Mouse (Mus musculus) left cerebral cortex, postnatal 10 days (tissue): ENCODE results near the gene Vsig10l. TPM values are rescaled to one million over a fixed set of nuclear protein-coding genes. Genes with fewer than 3 reads are reported as not detected.
A peak's percentile ranks its signal among the peaks of the same experiment; 100 is the strongest.

Source experiments
- DNase-seq, 2 experiments: peaks; one replicate each; pipeline ENCODE4 v3.0.0; 2021 to 2022; ENCODE audit warnings: low spot score in 2 of 2, mixed read lengths in 1 of 2; ENCODE audit errors: extremely low spot score in 1 of 2
- intact Hi-C: fragments of 180-260 bp; cut with DNase I; formaldehyde crosslinking; loops from one replicate; pipeline ENCODE4 v1.15.1; 2025
- total RNA-seq, 2 experiments: library from RNA; stranded (reverse); gene quantifications; 2 replicates each; pipeline ENCODE4 v1.2.3; 2021

Gene Vsig10l
- total RNA-seq, result 1 to 10 TPM; 4.4 TPM

- intact Hi-C loops, result loop anchor here (10.0 kb wide), 1 partner anchor 178 kb away; no protein-coding TSS in a partner anchor
- no peak for DNase-seq
These were observed at the start of gene Vsig10l for GRCm38 (mm10) chr7:43462851-43463250. TSS of gene Vsig10l (plus strand) at chr7:43463151.

- intact Hi-C loops, result no loop called here
- DNase-seq, result no peak
These were observed 45.7 kb upstream of the Vsig10l start for GRCm38 (mm10) chr7:43417298-43417697.

GRCm38 (mm10) chr7:43422995-43423617 lies 39.8 kb upstream of the Vsig10l start:
- intact Hi-C loops, result loop anchor here (1.0 kb wide), 1 partner anchor 72 kb away; no protein-coding TSS in a partner anchor

GRCm38 (mm10) chr7:43423991-43424625 lies 38.8 kb upstream of the Vsig10l start:
- intact Hi-C loops, result loop anchor here (1.0 kb wide), 1 partner anchor 71 kb away; no protein-coding TSS in a partner anchor
- no peak for DNase-seq

More at GRCm38 (mm10) chr7:43422995-43423617, 39.8 kb upstream of the Vsig10l start:
- DNase-seq, result peak; percentile 62 to 84

GRCm38 (mm10) chr7:43427406-43427805 lies 35.5 kb upstream of the Vsig10l start, which contains the start of gene Lim2:
TSS of gene Lim2 (plus strand) at chr7:43427670.
- intact Hi-C loops, result no loop called here
- DNase-seq, result no peak

GRCm38 (mm10) chr7:43429500-43429899 lies 33.5 kb upstream of the Vsig10l start:
- no peak for DNase-seq
- intact Hi-C loops, result no loop called here

- no peak for DNase-seq
- intact Hi-C loops, result no loop called here
These were observed 30.1 kb upstream of the Vsig10l start for GRCm38 (mm10) chr7:43432891-43433290.

- intact Hi-C loops, result no loop called here
- DNase-seq, result no peak
These were observed 28.3 kb upstream of the Vsig10l start for GRCm38 (mm10) chr7:43434676-43435075.

GRCm38 (mm10) chr7:43436341-43437255 lies 26.4 kb upstream of the Vsig10l start, which contains the start of gene Nkg7:
TSS of gene Nkg7 (plus strand) at chr7:43437073.
- no peak for DNase-seq
- intact Hi-C loops, result no loop called here

- intact Hi-C loops, result no loop called here
- no peak for DNase-seq
These were observed 24.3 kb upstream of the Vsig10l start for GRCm38 (mm10) chr7:43438611-43439010.

- intact Hi-C loops, result loop anchor here (10.0 kb wide), 1 partner anchor 126 kb away; the partner anchor contains the start of gene Zfp715
- no peak for DNase-seq
These were observed 22.5 kb upstream of the Vsig10l start, which contains the start of gene Cldnd2 for GRCm38 (mm10) chr7:43440482-43440881. TSS of gene Cldnd2 (plus strand) at chr7:43440782.

- no peak for DNase-seq
- intact Hi-C loops, result loop anchor here (10.0 kb wide), 1 partner anchor 126 kb away; the partner anchor contains the start of gene Zfp715
These were observed 21.9 kb upstream of the Vsig10l start for GRCm38 (mm10) chr7:43441071-43441470.

- intact Hi-C loops, result loop anchor here (10.0 kb wide), 1 partner anchor 128 kb away; the partner anchor contains the start of gene Zfp715
- no peak for DNase-seq
These were observed 20.3 kb upstream of the Vsig10l start for GRCm38 (mm10) chr7:43442684-43443083.

- intact Hi-C loops, result loop anchor here (10.0 kb wide), 1 partner anchor 129 kb away; the partner anchor contains the start of gene Zfp715
- peak; percentile 44 to 89 for DNase-seq
These were observed 19.6 kb upstream of the Vsig10l start for GRCm38 (mm10) chr7:43443126-43443916.

GRCm38 (mm10) chr7:43443917-43444293 lies 19.0 kb upstream of the Vsig10l start, which contains the start of the genes Etfb and Gm45233:
TSS of gene Etfb (plus strand) at chr7:43444083.
TSS of gene Gm45233 (plus strand) at chr7:43444128.
- DNase-seq, result peak; percentile 95 to 97
- intact Hi-C loops, result loop anchor here (10.0 kb wide), 1 partner anchor 129 kb away; the partner anchor contains the start of gene Zfp715

GRCm38 (mm10) chr7:43447801-43448200 lies 15.2 kb upstream of the Vsig10l start:
- no peak for DNase-seq
- intact Hi-C loops, result loop anchor here (10.0 kb wide), 1 partner anchor 133 kb away; the partner anchor contains the start of gene Zfp715

- intact Hi-C loops, result loop anchor here (10.0 kb wide), 1 partner anchor 133 kb away; the partner anchor contains the start of gene Zfp715
- no peak for DNase-seq
These were observed 14.7 kb upstream of the Vsig10l start for GRCm38 (mm10) chr7:43448246-43448645.

- no peak for DNase-seq
- intact Hi-C loops, result loop anchor here (10.0 kb wide), 1 partner anchor 135 kb away; the partner anchor contains the start of gene Zfp715
These were observed 13.1 kb upstream of the Vsig10l start for GRCm38 (mm10) chr7:43449811-43450210.
